Mouse (Mus musculus) hindbrain, embryonic 16.5 days (tissue): ENCODE measurements around the gene Kcnn1. TPM values are rescaled to one million over a fixed set of nuclear protein-coding genes. Genes with fewer than 3 reads are reported as not detected.

Experiments
- ATAC-seq: fragments of 200-750 bp; cut with Nextera tagmentation; 2 replicates; pipeline ENCODE4 v1.8.0; 2017; ENCODE audit warnings: moderate TSS enrichment, moderate library complexity
- H3K27ac ChIP-seq: fragments of 300-500 bp; sonication (generic); 2 replicates; pipeline ENCODE4 v1.5.1; 2014; ENCODE audit warnings: low read depth, mild to moderate bottlenecking, control low read depth, low read length, moderate library complexity
- H3K27me3 ChIP-seq: fragments of 300-500 bp; sonication (generic); replicated peaks from 2 replicates; pipeline ENCODE4 v1.6.1; 2014; ENCODE audit warnings: low read length; ENCODE audit not compliant: control insufficient read depth, insufficient read depth
- H3K36me3 ChIP-seq: fragments of 300-500 bp; sonication (generic); 2 replicates; pipeline ENCODE4 v1.6.1; 2014; ENCODE audit warnings: mild to moderate bottlenecking, low read length, moderate library complexity, mixed read lengths; ENCODE audit not compliant: control insufficient read depth, insufficient read depth
- H3K4me1 ChIP-seq: fragments of 300-500 bp; sonication (generic); 2 replicates; pipeline ENCODE4 v1.6.1; 2014; ENCODE audit warnings: low read depth, low read length; ENCODE audit not compliant: control insufficient read depth, insufficient read depth
- H3K4me2 ChIP-seq: fragments of 300-500 bp; sonication (generic); 2 replicates; pipeline ENCODE4 v1.6.1; 2014; ENCODE audit warnings: mild to moderate bottlenecking, low read length, control low read depth, moderate library complexity
- H3K4me3 ChIP-seq: fragments of 300-500 bp; sonication (generic); 2 replicates; pipeline ENCODE4 v1.5.1; 2014; ENCODE audit warnings: mild to moderate bottlenecking, low read length, control low read depth, moderate library complexity
- H3K9ac ChIP-seq: fragments of 300-500 bp; sonication (generic); 2 replicates; pipeline ENCODE4 v1.6.1; 2014; ENCODE audit warnings: low read depth, mild to moderate bottlenecking, control low read depth, low read length, moderate library complexity
- H3K9me3 ChIP-seq: fragments of 300-500 bp; sonication (generic); 2 replicates; pipeline ENCODE4 v1.6.1; 2014; ENCODE audit warnings: mild to moderate bottlenecking, low read length, moderate library complexity; ENCODE audit not compliant: control insufficient read depth
- WGBS: fragments of 180-500 bp; shearing (Covaris S2); extraction: QIAGEN DNeasy Blood & Tissue Kit; methylation state at CpG from one replicate; pipeline ENCODE4 v1.1.7; 2014; 5-methylcytosine and 5-hydroxymethylcytosine counted together
- polyA plus RNA-seq: library from polyadenylated mRNA; unstranded; fragments of >200 nt; fragmentation: Nextera tagmentation; extraction: Ambion mirVana; gene quantifications from 2 replicates; pipeline ENCODE4 v1.2.1, GENCODE M21; 2015

Gene Kcnn1
- polyA plus RNA-seq, 1 experiment from 2014 or later = 16.3 TPM

DNA sequence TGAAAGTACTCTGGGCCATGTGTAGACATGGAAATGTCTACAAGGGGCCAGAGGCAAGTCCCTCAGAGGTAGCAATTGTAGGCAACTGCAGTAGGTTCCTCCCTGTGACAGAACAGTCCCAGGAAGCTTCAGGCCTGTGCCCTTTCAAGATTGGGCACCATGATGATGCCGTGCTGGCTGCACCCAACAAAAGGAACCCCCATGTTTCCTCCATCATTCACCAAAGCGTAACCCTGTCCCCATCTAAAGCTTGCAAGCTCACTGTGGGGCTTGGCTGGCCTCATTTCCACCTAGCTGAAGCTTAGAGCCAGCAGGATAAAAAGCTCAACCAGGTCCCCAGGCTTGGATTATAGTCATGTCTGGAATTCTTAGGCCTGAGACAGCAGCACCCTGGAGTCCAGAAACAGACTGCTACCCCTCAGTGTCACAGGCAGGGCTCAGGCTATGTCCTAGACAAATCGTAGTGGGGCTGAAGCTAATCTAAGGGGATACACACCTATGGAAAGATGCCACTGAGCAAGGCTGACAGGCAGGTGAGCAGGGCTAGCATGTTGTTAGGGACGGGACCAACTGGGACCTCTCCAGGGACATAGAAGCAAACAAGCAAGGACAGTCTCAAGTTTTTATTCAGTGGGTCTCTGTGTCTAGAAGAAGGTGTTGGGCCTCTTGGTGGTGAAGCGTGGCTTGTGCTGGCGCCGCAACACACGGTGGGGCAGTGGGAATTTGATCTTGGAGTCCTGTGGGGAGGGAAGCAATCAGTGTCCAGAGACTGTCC lies 31.9 kb upstream of the Kcnn1 start:
- Histone ChIP-seq H3K4me2 (no peak overlapping the region), H3K4me3 (no peak overlapping the region), H3K9ac (no peak overlapping the region), H3K27me3 (peaks cover 44% of the 10 kb centered on the region), H3K9me3 (peaks cover 2% of the 10 kb centered on the region; the same call in 1 of the 2 replicates), H3K4me1 (peaks cover 18% of the 10 kb centered on the region), H3K36me3 (peaks cover 25% of the 10 kb centered on the region), H3K27ac (no peak overlapping the region)
- no peak for ATAC-seq
- WGBS = 96% methylated on average over 8 of the region's 8 CpGs

DNA sequence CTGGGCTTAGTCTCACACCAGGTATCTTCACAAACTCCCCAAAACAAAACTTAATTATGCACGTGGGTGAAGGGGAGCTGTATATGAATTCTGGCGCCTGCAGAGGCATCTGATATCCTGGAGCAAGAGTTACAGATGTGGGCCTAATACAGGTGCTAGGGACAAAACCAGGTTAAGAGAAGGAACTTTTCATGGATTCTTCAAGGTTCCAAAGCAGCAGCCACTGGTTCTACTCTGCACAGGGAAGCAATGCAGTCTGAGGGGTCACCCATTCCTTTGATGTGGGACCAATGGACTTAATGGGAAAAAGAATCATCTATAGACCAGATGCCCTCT lies 31.3 kb upstream of the Kcnn1 start:
- Histone ChIP-seq H3K27me3 (peaks cover 45% of the 10 kb centered on the region), H3K4me2 (no peak overlapping the region), H3K9me3 (peaks cover 2% of the 10 kb centered on the region; the same call in 1 of the 2 replicates), H3K4me3 (no peak overlapping the region), H3K36me3 (peaks cover 25% of the 10 kb centered on the region), H3K27ac (no peak overlapping the region), H3K4me1 (peaks cover 18% of the 10 kb centered on the region), H3K9ac (no peak overlapping the region)
- 56% methylated on average over 2 of the region's 2 CpGs for WGBS
- ATAC-seq = no peak

DNA sequence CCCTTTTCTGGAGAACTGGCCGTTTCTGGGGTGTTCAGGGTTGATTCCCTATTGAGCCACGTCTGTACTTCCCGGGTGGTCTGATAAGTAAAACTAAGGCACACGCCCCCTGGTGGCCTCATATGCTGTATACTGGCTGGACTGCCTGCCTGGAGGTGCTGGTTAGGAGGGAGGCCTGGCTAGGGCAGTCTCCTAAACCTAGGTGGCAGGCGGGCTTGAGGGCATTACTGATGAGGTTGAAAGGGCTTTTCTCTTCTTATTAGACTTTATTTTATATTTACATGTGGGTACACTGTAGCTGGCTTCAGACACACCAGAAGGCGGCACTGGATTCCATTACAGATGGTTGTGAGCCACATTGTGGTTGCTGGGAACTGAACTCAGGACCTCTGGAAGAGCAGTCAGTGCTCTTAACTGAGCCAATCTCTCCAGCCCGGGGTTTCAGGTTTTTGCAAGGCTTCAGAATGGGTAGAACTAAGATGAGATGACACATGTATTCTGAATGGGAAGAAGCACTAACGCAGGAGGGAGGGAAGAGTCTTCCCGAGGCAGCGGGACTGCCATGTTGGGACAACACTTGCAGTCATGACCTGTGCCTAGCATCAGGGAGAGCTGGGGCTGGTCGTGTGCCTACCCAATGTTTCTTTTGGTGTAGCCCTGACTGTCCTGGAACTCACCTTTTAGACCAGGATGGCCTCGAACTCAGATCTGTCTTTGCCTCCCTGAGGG lies 30.8 kb upstream of the Kcnn1 start:
- no peak overlapping the region for H3K9ac ChIP-seq
- no peak overlapping the region for H3K27ac ChIP-seq
- peaks cover 25% of the 10 kb centered on the region for H3K36me3 ChIP-seq
- H3K9me3 ChIP-seq = peaks cover 2% of the 10 kb centered on the region; the same call in 1 of the 2 replicates
- no peak overlapping the region for H3K4me3 ChIP-seq
- no peak overlapping the region for H3K4me2 ChIP-seq
- H3K27me3 ChIP-seq = peaks cover 46% of the 10 kb centered on the region
- WGBS = 30% methylated on average over 12 of the region's 12 CpGs
- ATAC-seq = no peak
- peaks cover 18% of the 10 kb centered on the region for H3K4me1 ChIP-seq

DNA sequence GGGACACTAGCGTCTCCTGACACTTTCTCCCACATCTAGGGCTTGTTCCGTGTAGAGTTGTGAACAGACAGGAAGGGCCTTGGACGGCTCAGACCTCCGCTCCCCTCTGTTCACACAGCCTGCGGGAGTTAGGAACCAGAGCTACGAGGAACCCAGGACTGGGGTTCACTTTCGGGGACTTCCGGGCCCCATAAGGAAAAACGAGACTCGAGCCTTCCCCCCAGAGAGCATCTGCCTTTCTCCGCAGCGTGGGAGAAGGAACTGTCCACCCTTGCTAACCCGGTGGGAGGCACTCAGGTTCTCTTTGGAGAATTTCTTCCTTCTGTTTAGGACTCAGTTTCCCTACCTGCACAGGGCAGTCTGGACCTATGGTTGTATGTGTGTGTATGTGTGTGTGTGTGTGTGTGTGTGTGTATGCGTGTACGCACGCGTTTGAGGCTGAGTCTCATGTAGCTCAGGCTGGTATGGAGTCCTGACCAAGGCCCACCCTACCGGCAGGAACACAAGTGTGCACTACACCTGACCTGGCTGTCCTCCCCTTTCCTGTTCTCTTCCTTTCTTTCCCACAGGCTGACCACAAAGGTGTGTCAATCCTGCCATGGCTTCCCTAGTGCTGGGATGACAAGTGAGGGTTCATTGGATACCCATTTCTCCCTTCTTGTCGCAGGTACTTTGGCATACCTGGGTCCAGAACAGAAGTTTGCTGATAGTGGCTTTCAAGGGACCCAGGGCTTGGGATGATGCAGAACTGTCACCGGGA lies 30.0 kb upstream of the Kcnn1 start:
- ATAC-seq = no peak
- H3K27ac ChIP-seq = no peak overlapping the region
- peak overlapping the region; percentile 38; the same call in 1 of the 2 replicates for H3K9ac ChIP-seq
- peak overlapping the region; percentile 46 for H3K4me2 ChIP-seq
- H3K36me3 ChIP-seq = peaks cover 25% of the 10 kb centered on the region
- peaks cover 48% of the 10 kb centered on the region for H3K27me3 ChIP-seq
- 29% methylated on average over 20 of the region's 20 CpGs for WGBS
- H3K4me3 ChIP-seq = peak overlapping the region; percentile 24
- peaks cover 18% of the 10 kb centered on the region for H3K4me1 ChIP-seq
- H3K9me3 ChIP-seq = peaks cover 2% of the 10 kb centered on the region; the same call in 1 of the 2 replicates

DNA sequence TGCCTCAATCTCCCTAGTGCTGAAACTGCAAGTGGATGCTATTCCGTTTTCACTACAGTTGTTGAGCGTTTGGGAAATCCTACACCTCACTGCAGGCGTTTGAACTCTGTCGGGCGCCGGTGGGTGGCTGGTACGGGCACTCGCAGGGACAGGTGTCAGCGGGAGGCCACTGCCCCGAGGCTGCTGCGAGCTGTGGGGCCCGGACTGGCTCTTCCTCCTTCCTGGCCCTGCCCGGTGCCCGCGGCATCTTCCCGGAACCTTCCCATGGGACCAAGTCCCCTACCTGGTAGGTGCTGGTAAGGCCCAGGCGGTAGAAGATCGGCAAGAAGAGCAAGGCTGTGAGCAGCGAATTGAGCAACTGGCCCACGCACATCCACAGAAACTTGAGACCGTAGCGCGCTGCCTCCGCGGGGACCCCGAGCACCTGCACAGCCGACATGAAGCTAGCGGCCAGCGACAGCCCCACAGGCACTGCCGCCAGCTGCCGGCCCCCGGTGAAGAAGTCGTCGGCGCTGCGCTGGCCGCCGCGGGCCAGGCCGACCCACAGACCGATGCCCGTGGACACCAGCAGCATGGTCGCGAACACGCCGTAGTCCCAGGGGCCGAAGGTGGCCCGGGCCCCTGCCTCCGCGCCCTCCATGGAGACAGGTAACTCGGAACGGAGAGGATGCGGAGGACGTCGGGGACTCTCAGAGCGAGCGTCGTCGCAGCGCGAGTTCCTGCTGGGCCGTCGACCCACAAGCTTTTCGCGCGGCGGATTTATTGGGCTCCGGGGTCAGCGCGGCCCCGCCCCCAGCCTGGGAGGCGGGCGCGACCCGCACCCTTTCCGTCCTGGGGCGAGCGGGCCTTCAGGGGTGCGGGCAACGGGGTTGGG lies 29.2 kb upstream of the Kcnn1 start, which contains the start of gene Slc5a5:
TSS of gene Slc5a5 (minus strand) at position 736 of the 874 bp plus-strand sequence.
- 5% methylated on average over 79 of the region's 80 CpGs for WGBS
- Histone ChIP-seq H3K9ac (peak within 1 kb of the TSS; percentile 38), H3K36me3 (peaks cover 25% of the 10 kb centered on the region), H3K27ac (no peak within 1 kb of the TSS), H3K4me1 (peaks cover 18% of the 10 kb centered on the region), H3K27me3 (peaks cover 48% of the 10 kb centered on the region), H3K4me2 (peak within 1 kb of the TSS; percentile 46), H3K4me3 (peak within 1 kb of the TSS; percentile 24), H3K9me3 (peaks cover 2% of the 10 kb centered on the region; the same call in 1 of the 2 replicates)
- no peak for ATAC-seq

- ATAC-seq = no peak
Measured at GRCm38 (mm10) chr8:70891356-70891755, 28.3 kb upstream of the Kcnn1 start.

DNA sequence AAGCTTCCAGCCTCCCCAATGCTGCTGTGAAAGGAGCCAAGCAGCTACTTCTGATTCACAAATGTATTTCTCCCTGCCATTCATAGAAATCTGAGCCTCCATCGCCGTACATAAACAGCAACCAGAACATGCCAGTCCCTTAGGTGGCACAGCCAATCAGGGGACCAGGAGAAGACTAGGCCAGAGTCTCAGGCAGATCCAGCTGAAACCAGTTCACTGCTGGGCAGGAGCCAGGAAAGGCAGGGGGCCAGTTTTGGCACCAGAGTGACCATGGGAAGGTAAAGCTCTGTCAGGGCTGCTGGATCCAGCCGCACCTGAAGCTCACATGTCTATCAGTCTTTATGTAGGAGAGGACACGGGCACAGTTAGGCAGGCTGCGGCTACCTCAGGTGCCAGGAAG lies 27.6 kb upstream of the Kcnn1 start:
- no peak overlapping the region for H3K4me3 ChIP-seq
- H3K9ac ChIP-seq = no peak overlapping the region
- H3K4me1 ChIP-seq = peaks cover 9% of the 10 kb centered on the region; the same call in 1 of the 2 replicates
- H3K36me3 ChIP-seq = peaks cover 24% of the 10 kb centered on the region
- H3K9me3 ChIP-seq = peaks cover 2% of the 10 kb centered on the region; the same call in 1 of the 2 replicates
- ATAC-seq = no peak
- H3K27me3 ChIP-seq = peaks cover 48% of the 10 kb centered on the region
- H3K4me2 ChIP-seq = no peak overlapping the region
- 89% methylated on average over 5 of the region's 5 CpGs for WGBS
- H3K27ac ChIP-seq = no peak overlapping the region

More at GRCm38 (mm10) chr8:70891356-70891755, 28.3 kb upstream of the Kcnn1 start:
- no peak overlapping the region for H3K4me3 ChIP-seq
- H3K4me1 ChIP-seq = peaks cover 16% of the 10 kb centered on the region
- peaks cover 48% of the 10 kb centered on the region for H3K27me3 ChIP-seq
- H3K9me3 ChIP-seq = peaks cover 2% of the 10 kb centered on the region; the same call in 1 of the 2 replicates
- no peak overlapping the region for H3K9ac ChIP-seq
- H3K27ac ChIP-seq = no peak overlapping the region
- no peak overlapping the region for H3K4me2 ChIP-seq
- peaks cover 25% of the 10 kb centered on the region for H3K36me3 ChIP-seq
- WGBS = 15% methylated on average over 20 of the region's 21 CpGs

DNA sequence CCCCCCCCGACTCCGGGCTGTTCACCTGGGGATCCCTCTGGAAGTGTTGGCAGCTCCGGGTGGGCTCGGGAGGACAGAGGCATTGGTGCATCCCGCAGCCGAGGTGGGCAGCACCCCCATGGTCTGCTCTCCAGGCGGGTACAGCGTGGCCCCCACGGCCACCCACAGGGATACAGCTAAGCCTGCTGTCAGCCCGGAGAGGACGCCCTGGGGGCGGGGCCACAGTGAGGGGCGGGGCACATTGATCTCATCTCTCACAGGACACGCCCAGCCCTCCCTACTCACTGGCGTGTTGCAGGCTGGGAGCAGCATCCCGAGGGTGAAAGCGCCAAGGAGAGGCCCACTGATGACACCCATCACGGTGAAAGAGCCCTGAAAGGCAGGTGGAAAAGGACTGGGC lies 24.6 kb upstream of the Kcnn1 start:
- Histone ChIP-seq H3K4me1 (peaks cover 7% of the 10 kb centered on the region; the same call in 1 of the 2 replicates), H3K27ac (no peak overlapping the region), H3K9ac (no peak overlapping the region), H3K27me3 (peaks cover 24% of the 10 kb centered on the region), H3K36me3 (no peaks in the 10 kb centered on the region; the same call in 1 of the 2 replicates), H3K4me3 (peak overlapping the region; percentile 12; the same call in 1 of the 2 replicates), H3K9me3 (peaks cover 2% of the 10 kb centered on the region; the same call in 1 of the 2 replicates), H3K4me2 (no peak overlapping the region)
- ATAC-seq = 0 out of 2 replicates have a peak, but pooled peaks have one; percentile 27
- 5% methylated on average over 15 of the region's 18 CpGs for WGBS
